Mouse (Mus musculus) midbrain, embryonic 13.5 days (tissue): ENCODE results near the gene Pakap. TPM values are rescaled to one million over a fixed set of nuclear protein-coding genes. Genes with fewer than 3 reads are reported as not detected.

Experiments
- ATAC-seq: fragments of 200-750 bp; cut with Nextera tagmentation; 2 replicates; pipeline ENCODE4 v1.8.0; 2017; ENCODE audit warnings: mild to moderate bottlenecking, moderate TSS enrichment, moderate library complexity
- H3K27ac ChIP-seq: fragments of 300-500 bp; sonication (generic); 2 replicates; pipeline ENCODE4 v1.5.1; 2015; ENCODE audit warnings: inconsistent platforms, mild to moderate bottlenecking, moderate library complexity
- H3K27me3 ChIP-seq: fragments of 300-500 bp; sonication (generic); 2 replicates; pipeline ENCODE4 v1.6.1; 2015; ENCODE audit warnings: mild to moderate bottlenecking, inconsistent platforms
- H3K36me3 ChIP-seq: fragments of 300-500 bp; sonication (generic); 2 replicates; pipeline ENCODE4 v1.6.1; 2015; ENCODE audit warnings: mild to moderate bottlenecking, inconsistent platforms
- H3K4me1 ChIP-seq: fragments of 300-500 bp; sonication (generic); replicated peaks from 2 replicates; pipeline ENCODE4 v1.6.1; 2015; ENCODE audit warnings: inconsistent platforms
- H3K4me2 ChIP-seq: fragments of 300-500 bp; sonication (generic); replicated peaks from 2 replicates; pipeline ENCODE4 v1.6.1; 2015; ENCODE audit warnings: moderate library complexity, mild to moderate bottlenecking, inconsistent platforms
- H3K4me3 ChIP-seq: fragments of 300-500 bp; sonication (generic); replicated peaks from 2 replicates; pipeline ENCODE4 v1.5.1; 2015; ENCODE audit warnings: mild to moderate bottlenecking, inconsistent platforms
- H3K9ac ChIP-seq: fragments of 300-500 bp; sonication (generic); replicated peaks from 2 replicates; pipeline ENCODE4 v1.6.1; 2015; ENCODE audit warnings: mild to moderate bottlenecking, inconsistent platforms
- H3K9me3 ChIP-seq: fragments of 300-500 bp; sonication (generic); 2 replicates; pipeline ENCODE4 v1.6.1; 2016; ENCODE audit warnings: mild to moderate bottlenecking, inconsistent platforms
- WGBS: fragments of 180-500 bp; shearing (Covaris S2); methylation state at CpG from one replicate; pipeline ENCODE4 v1.1.7; 2015; 5-methylcytosine and 5-hydroxymethylcytosine counted together
- polyA plus RNA-seq: library from polyadenylated mRNA; unstranded; fragments of >200 nt; fragmentation: Nextera tagmentation; extraction: Ambion mirVana; gene quantifications from 2 replicates; pipeline ENCODE4 v1.2.1, GENCODE M21; 2015

Pakap gene
- polyA plus RNA-seq, 1 experiment from 2014 or later, result 7.3 TPM

DNA sequence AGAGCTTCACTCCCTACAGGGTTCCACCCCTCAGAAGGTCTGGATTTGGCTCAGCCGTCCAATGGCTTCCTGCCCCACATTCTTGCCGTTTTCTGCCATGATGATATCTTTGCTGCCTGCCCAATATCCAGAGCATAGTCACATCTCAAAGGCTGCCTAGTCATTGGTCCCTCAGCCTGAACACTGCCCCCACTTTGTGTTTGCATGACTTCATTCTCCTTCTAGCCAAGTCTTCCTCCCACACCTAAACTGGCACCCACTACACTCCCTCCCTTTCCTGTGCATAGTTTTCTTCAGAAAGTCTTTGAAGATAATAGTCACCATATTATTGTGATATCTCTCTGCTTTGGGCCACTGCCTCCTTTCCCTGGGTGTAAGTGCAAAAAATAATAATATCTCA is 10.9 kb upstream of the Pakap start:
- no peaks in the 10 kb centered on the region for H3K27me3 ChIP-seq
- H3K4me3 ChIP-seq, result no peak overlapping the region
- no peaks in the 10 kb centered on the region for H3K4me1 ChIP-seq
- H3K9ac ChIP-seq, result no peak overlapping the region
- H3K4me2 ChIP-seq, result no peak overlapping the region
- no peak overlapping the region for H3K27ac ChIP-seq
- no peaks in the 10 kb centered on the region for H3K9me3 ChIP-seq
- no peaks in the 10 kb centered on the region for H3K36me3 ChIP-seq
- no peak for ATAC-seq
- 79% methylated on average over 2 of the region's 2 CpGs for WGBS

DNA sequence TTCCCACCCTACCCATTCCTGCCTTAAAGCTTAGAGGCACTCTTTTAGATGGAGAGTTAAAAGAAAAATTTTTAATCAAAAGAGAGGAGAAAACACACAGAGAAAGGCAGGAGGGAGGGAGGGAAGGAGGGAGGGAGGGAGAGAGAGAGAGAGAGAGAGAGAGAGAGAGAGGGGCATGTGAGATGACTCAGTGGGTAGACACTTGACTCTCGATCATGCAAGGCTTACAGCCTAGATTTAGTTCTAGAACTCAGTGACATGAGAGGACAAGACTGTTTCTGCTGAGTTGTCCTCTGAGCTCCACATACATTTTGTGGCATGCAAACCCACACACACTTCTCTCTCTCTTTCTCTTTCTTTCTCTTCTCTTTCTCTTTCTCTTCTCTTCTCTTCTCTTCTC is 8.5 kb upstream of the Pakap start:
- no peaks in the 10 kb centered on the region for H3K36me3 ChIP-seq
- H3K27me3 ChIP-seq, result no peaks in the 10 kb centered on the region
- H3K4me1 ChIP-seq, result no peaks in the 10 kb centered on the region
- no peaks in the 10 kb centered on the region for H3K9me3 ChIP-seq
- WGBS, result 79% methylated on average over 1 of the region's 1 CpGs
- no peak overlapping the region for H3K27ac ChIP-seq
- H3K4me2 ChIP-seq, result no peak overlapping the region
- no peak overlapping the region for H3K9ac ChIP-seq
- no peak overlapping the region for H3K4me3 ChIP-seq
- no peak for ATAC-seq

DNA sequence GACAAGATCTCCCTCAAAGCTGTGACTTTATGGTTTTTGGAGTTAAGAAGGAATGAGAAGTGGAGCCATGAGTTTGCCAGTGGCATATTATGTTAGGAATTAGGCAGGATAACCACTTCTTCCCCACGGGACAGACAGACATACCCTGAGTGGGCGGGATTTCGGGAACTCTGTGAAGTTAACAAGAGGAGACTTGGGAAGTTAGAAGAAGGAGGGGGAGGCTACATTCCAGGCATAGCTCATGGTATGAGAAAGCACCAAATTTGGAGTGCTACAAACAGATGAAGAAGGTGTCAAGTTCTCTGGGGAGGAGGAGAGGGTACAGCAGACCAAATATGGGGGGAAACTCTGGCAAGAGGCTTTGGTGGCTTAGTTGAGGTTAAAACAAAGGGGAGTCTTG is 8.0 kb upstream of the Pakap start:
- Histone ChIP-seq H3K4me3 (no peak overlapping the region), H3K27me3 (no peaks in the 10 kb centered on the region), H3K27ac (no peak overlapping the region), H3K9ac (no peak overlapping the region), H3K9me3 (no peaks in the 10 kb centered on the region), H3K4me1 (no peaks in the 10 kb centered on the region), H3K4me2 (no peak overlapping the region), H3K36me3 (no peaks in the 10 kb centered on the region)
- no peak for ATAC-seq
- WGBS, result 70% methylated on average over 3 of the region's 3 CpGs

DNA sequence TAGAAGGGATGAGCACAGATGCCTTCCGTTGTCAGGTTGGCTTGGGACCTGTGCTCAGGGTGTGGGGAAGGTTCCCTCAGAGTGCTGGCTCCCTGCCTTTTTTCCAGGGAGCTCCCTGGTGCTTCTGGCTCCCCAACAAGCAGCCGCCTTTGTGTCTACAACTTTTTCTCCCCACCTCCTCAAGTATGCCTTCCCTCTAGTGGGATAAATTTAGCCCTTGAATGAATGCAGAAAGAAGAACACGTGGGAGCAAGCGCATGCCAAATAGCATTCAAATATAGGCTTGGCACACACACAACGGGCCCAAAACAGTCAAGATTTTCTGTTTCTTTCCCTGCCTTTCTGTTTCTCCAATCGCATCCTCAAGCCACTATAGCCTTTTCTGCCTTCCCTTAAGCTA is 6.9 kb upstream of the Pakap start:
- no peak for ATAC-seq
- WGBS, result 76% methylated on average over 6 of the region's 6 CpGs
- Histone ChIP-seq H3K4me2 (no peak overlapping the region), H3K4me3 (no peak overlapping the region), H3K27ac (no peak overlapping the region), H3K27me3 (0 out of 2 replicates have a peak, but pooled peaks cover 1% of the 10 kb centered on the region), H3K4me1 (no peaks in the 10 kb centered on the region), H3K9ac (no peak overlapping the region), H3K36me3 (no peaks in the 10 kb centered on the region), H3K9me3 (no peaks in the 10 kb centered on the region)

GRCm38 (mm10) chr4:57565283-57565682 is 2.7 kb upstream of the Pakap start:
- 89% methylated on average over 1 of the region's 1 CpGs for WGBS
- no peaks in the 10 kb centered on the region for H3K9me3 ChIP-seq
- no peaks in the 10 kb centered on the region for H3K36me3 ChIP-seq
- H3K4me1 ChIP-seq, result peaks cover 9% of the 10 kb centered on the region; the same call in 1 of the 2 replicates
- no peak for ATAC-seq
- H3K9ac ChIP-seq, result no peak overlapping the region
- no peak overlapping the region for H3K4me2 ChIP-seq
- H3K27ac ChIP-seq, result no peak overlapping the region
- H3K4me3 ChIP-seq, result no peak overlapping the region
- H3K27me3 ChIP-seq, result peaks cover 22% of the 10 kb centered on the region

DNA sequence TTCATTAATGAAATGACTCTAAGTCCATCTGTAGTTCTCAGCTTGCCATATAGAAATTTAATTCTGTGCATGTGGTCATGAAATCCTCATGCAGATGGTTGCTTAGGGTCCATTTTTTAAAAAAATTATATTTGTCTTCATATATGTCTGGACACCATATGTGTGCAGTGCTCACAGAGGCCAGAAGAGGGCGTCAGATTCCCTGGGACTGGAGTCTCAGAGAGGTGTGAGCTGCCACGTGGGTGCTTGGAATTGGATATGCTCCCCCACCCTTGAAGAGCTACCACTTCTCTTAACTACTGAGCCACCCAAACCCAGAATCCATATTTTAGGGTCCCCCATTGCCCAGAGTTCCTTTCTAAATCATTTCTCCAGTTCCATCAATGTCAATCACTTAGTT is 2.2 kb upstream of the Pakap start:
- no peak for ATAC-seq
- Histone ChIP-seq H3K9me3 (no peaks in the 10 kb centered on the region), H3K9ac (no peak overlapping the region), H3K36me3 (no peaks in the 10 kb centered on the region), H3K27ac (no peak overlapping the region), H3K4me3 (no peak overlapping the region), H3K4me1 (peaks cover 9% of the 10 kb centered on the region; the same call in 1 of the 2 replicates), H3K27me3 (peaks cover 22% of the 10 kb centered on the region), H3K4me2 (no peak overlapping the region)
- WGBS, result 60% methylated on average over 2 of the region's 2 CpGs

DNA sequence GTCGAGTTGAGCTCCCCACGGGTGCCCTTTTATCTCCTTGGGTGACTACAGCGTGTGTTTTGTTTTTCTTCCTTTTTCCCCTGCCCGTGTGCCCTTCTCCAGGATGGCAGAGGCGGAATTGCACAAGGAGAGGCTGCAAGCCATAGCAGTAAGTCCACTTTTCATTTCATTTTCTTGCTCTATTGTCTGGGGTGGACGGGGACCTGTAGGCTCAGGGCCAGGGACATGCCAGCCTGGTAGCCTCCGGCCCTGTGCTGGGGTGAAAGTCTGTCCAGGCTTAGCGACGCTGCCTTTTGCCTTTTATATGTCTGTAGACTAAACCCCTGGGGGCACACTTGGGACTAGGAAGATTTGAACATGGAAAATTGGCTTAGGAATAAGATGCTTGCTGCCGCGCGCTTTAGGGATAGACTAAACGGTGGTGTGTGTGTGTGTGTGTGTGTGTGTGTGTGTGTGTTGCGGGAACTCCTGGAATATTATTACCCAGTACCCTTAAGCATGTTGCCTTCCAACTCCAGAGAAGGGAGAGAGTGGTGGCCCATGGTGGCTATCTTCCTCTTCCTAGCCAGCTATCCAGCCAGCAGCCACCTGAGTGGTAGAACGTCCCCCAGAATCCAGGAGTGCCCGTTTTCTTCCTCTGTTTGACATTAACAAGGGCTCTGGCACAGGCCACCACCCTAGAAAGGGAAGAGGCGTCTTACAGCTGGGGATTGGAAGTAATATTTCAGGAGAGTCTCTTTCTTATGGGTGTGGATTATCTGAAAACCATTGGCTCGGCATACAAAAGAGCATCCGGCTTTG is 489 bp downstream of the Pakap start:
- Histone ChIP-seq H3K4me1 (peaks cover 9% of the 10 kb centered on the region; the same call in 1 of the 2 replicates), H3K9ac (peak overlapping the region; percentile 67), H3K36me3 (no peaks in the 10 kb centered on the region), H3K27ac (peak overlapping the region; percentile 60; the same call in 1 of the 2 replicates), H3K9me3 (no peaks in the 10 kb centered on the region), H3K4me3 (peak overlapping the region; percentile 57), H3K27me3 (peaks cover 22% of the 10 kb centered on the region), H3K4me2 (peak overlapping the region; percentile 85)
- ATAC-seq, result no peak; the same call in none of the 2 replicates
- 48% methylated on average over 18 of the region's 19 CpGs for WGBS

GRCm38 (mm10) chr4:57569069-57569355 is 1.0 kb downstream of the Pakap start:
- H3K4me3 ChIP-seq, result no peak overlapping the region
- no peaks in the 10 kb centered on the region for H3K9me3 ChIP-seq
- H3K4me1 ChIP-seq, result peaks cover 9% of the 10 kb centered on the region; the same call in 1 of the 2 replicates
- no peak overlapping the region for H3K4me2 ChIP-seq
- peaks cover 22% of the 10 kb centered on the region for H3K27me3 ChIP-seq
- no peaks in the 10 kb centered on the region for H3K36me3 ChIP-seq
- no peak overlapping the region for H3K27ac ChIP-seq
- no peak overlapping the region for H3K9ac ChIP-seq
- WGBS, result 90% methylated on average over 4 of the region's 4 CpGs
- no peak for ATAC-seq

DNA sequence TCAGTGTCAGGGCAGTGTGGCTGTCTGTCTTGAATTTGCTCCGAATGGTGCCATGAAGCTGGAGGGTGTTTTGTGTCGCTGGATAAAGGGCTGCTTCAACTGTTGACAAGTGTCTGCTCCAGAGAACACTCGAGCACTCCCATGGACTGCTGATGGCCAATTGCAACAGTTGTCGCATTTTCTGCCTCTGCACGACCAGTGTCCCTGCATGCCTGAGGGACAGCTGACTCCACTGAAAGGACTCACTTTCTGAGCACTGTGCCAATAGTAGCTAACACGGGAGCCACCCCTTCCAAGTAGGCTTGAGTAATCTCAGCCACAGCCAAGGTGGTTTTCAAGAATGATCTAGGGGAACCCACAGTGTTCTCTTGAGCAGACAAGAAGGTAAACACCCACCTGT is 1.7 kb downstream of the Pakap start:
- H3K27me3 ChIP-seq, result peaks cover 22% of the 10 kb centered on the region
- ATAC-seq, result no peak
- H3K4me2 ChIP-seq, result no peak overlapping the region
- no peaks in the 10 kb centered on the region for H3K36me3 ChIP-seq
- peaks cover 9% of the 10 kb centered on the region; the same call in 1 of the 2 replicates for H3K4me1 ChIP-seq
- no peak overlapping the region for H3K9ac ChIP-seq
- no peak overlapping the region for H3K4me3 ChIP-seq
- no peak overlapping the region for H3K27ac ChIP-seq
- no peaks in the 10 kb centered on the region for H3K9me3 ChIP-seq
- 64% methylated on average over 6 of the region's 6 CpGs for WGBS

DNA sequence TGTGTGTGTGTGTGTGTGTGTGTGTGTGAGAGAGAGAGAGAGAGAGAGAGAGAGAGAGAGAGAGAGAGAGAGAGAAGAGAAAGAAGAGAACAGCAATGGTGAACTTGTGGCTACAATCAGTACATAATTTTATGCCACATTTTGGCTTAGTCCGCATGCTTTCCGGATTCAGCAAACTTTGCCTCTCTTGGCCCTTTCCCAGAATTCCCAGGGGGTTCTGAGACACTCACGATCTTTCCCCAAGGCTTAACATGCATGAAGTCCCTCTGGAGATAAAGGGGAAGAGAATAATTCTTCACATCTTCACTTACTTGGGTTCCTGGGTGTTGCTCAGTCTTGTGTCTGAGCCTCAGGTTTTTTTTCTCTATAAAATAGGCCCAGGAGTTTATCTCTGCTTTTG is 2.2 kb downstream of the Pakap start:
- H3K27ac ChIP-seq, result no peak overlapping the region
- H3K4me2 ChIP-seq, result no peak overlapping the region
- peaks cover 22% of the 10 kb centered on the region for H3K27me3 ChIP-seq
- WGBS, result 75% methylated on average over 3 of the region's 3 CpGs
- H3K36me3 ChIP-seq, result no peaks in the 10 kb centered on the region
- peaks cover 9% of the 10 kb centered on the region; the same call in 1 of the 2 replicates for H3K4me1 ChIP-seq
- H3K9me3 ChIP-seq, result no peaks in the 10 kb centered on the region
- no peak for ATAC-seq
- H3K9ac ChIP-seq, result no peak overlapping the region
- H3K4me3 ChIP-seq, result no peak overlapping the region

GRCm38 (mm10) chr4:57574181-57574580 is 6.2 kb downstream of the Pakap start:
- WGBS, result 92% methylated on average over 3 of the region's 3 CpGs

GRCm38 (mm10) chr4:57574646-57575045 is 6.7 kb downstream of the Pakap start:
- WGBS, result 89% methylated on average over 6 of the region's 6 CpGs

More at GRCm38 (mm10) chr4:57574181-57574580, 6.2 kb downstream of the Pakap start:
- Histone ChIP-seq H3K9me3 (no peaks in the 10 kb centered on the region), H3K27ac (no peak overlapping the region), H3K9ac (no peak overlapping the region), H3K4me3 (no peak overlapping the region), H3K4me1 (no peaks in the 10 kb centered on the region), H3K36me3 (no peaks in the 10 kb centered on the region), H3K4me2 (no peak overlapping the region), H3K27me3 (0 out of 2 replicates have a peak, but pooled peaks cover 3% of the 10 kb centered on the region)
- ATAC-seq, result no peak

DNA sequence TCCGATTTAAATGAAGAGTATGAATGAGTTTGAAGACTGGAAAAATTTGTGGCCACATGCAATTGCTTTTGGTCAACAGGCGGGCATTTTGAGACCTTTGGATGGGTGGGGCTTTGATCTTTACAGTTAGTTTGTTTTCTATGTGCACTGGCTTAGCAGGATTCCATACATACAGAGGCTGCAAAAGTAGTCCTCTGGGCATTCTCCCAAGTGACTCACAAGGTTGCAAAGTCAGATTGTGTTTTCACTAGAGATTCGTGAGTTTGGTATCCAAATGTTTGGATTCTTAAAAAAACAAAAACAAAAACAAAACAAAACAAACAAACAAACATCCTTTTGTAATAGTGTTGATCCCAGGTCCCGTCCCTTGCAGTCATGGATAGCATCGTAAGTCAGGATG is 7.7 kb downstream of the Pakap start:
- WGBS, result 84% methylated on average over 5 of the region's 5 CpGs
- Histone ChIP-seq H3K9me3 (no peaks in the 10 kb centered on the region), H3K27ac (no peak overlapping the region), H3K36me3 (no peaks in the 10 kb centered on the region), H3K4me3 (no peak overlapping the region), H3K4me1 (no peaks in the 10 kb centered on the region), H3K4me2 (no peak overlapping the region), H3K27me3 (no peaks in the 10 kb centered on the region), H3K9ac (no peak overlapping the region)
- ATAC-seq, result no peak

More at GRCm38 (mm10) chr4:57574646-57575045, 6.7 kb downstream of the Pakap start:
- Histone ChIP-seq H3K36me3 (no peaks in the 10 kb centered on the region), H3K27ac (no peak overlapping the region), H3K4me2 (no peak overlapping the region), H3K9ac (no peak overlapping the region), H3K9me3 (no peaks in the 10 kb centered on the region), H3K4me3 (no peak overlapping the region), H3K4me1 (no peaks in the 10 kb centered on the region), H3K27me3 (0 out of 2 replicates have a peak, but pooled peaks cover under 1% of the 10 kb centered on the region)
- no peak for ATAC-seq
